Mouse (Mus musculus): ENCODE measurements around the gene Hspa8.

DNA sequence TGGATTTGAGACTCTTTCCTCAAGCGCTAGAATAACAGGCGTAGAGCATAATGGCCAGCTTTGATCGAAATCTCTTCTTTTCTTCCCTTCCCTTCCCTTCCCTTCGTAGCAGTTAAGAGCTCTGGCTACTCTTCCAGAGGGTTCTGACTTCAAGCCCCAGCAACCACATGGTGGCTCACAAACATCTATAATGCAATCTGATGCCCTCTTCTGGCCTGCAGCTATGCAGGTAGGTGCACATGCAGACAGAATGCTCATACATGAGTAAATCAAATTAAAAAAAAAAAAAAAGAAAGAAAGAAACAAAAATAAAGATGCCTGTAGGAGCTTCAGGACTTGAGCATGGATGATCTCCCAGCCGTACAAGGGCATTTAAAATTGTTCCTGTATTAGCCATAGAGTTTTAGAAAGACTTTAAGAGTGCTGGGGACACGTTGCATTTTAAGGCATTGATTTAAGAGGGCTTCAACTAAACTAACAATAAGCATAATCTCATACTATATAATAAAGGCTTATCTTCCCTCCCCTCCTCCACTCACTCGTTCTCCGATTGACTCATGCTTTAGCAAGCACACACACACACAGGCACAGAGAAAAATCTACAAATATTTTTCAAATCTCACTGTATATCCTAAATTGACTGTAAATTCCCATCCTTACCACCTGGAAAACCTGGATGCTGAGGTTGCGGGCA lies 35.8 kb upstream of the Hspa8 start:
- TF ChIP-seq EP300 (IDR thresholded peaks at IDR 0.05): no peak
- peak; percentile 54 for TF ChIP-seq CTCF (IDR thresholded peaks at IDR 0.05)
